Mouse (Mus musculus) adrenal gland, adult 8-10 months (tissue): Measurements from ENCODE around the gene Dennd1c. TPM values are rescaled to one million over a fixed set of nuclear protein-coding genes. Genes with fewer than 3 reads are reported as not detected.

ENCODE experiments used
- DNase-seq: peaks from one replicate; pipeline ENCODE4 v3.0.0; 2022
- total RNA-seq, 4 experiments: library from RNA; stranded (reverse); gene quantifications; 2 replicates each; pipeline ENCODE4 v1.2.4; 2022

Dennd1c gene
- total RNA-seq, 4 experiments from 2014 or later = 1.5 to 4.3 (median 2.5) TPM

DNA sequence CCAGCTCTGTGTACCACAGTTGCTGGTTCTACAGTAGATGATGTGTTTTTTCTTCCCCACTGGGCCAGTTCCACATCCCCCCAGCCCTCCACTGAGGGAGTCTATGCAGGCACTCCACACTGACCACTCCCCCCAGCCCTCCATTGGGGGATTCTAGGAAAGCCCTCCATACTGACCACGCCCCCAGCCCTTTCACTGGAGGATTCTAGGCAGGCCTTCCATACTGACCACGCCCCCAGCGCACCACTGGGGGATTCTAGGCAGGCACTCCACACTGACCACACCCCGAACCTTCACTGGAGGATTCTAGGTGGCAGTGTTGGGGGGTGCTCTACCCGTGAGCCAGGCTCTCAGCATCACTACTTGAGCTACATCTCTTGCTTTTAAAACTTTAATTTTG is 30.9 kb downstream of the Dennd1c start:
- DNase-seq = no peak

- no peak for DNase-seq
Measured at GRCm38 (mm10) chr17:57041554-57041953, 36.8 kb downstream of the Dennd1c start, which contains the start of gene Slc25a41. Gene Slc25a41 (minus strand): TSS chr17:57041654.

GRCm38 (mm10) chr17:57038978-57039377 is 39.3 kb downstream of the Dennd1c start:
- no peak for DNase-seq

DNA sequence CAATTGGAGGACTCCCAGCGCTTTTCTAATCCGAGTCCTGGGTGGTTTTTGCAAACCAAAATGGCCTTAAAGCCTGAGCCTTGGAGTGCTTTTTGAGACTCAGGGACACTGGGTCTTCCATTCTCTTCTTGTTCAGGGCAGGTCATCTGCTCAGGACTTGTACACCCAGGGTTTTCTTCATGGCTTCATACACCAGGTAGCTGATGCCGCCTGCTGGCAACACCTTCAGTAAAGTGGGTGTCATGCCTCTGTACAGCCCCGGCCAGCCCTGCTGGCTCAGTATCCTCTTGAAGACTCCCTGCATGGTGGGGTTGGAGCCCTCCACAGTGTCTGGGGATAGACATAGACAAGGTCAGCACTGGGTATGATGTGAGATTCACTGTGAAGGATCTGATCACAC is 45.5 kb downstream of the Dennd1c start:
- no peak for DNase-seq

DNA sequence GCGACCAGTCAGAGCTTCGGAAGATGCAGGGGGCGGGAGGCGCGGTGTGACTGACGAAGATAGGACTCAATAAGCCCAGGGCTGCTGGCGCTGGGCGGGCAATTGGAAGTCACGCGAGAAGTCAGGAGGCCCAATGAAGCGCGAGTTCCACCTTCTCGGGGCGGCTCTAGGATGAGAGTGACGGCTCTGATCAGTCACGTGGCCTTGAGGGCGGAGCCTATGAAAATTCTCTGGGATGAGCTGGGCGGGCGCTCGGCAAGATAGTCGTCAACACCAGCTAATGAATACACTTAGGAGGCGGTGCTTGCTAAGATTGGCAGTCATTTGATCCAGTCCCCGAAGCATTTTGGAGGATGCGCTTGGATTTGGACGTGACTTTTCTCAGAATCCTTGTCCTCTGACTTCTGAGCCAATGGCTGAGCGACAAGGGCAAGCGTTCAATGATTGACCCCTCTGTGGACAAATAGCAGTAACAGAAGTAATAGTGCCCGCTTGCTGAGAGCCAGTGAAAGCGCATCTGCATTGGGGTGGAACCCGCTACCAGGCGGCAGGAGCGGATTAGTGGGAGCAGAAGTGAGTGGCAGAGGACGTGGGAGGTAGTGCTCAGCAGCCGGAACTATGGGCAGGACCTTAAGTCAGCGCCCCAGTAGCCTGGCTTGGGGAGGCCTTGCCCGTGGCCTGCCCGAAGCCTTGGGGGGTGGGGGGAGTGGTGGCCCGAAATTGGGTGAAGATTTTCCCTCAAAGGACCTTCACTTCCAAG is 46.5 kb downstream of the Dennd1c start:
- peak; percentile 100 for DNase-seq

- no peak for DNase-seq
Measured at GRCm38 (mm10) chr17:57030931-57031660, 47.2 kb downstream of the Dennd1c start, which contains the start of gene Khsrp. Gene Khsrp (minus strand): TSS chr17:57031522.

- DNase-seq = no peak
Measured at GRCm38 (mm10) chr17:57029691-57030090, 48.6 kb downstream of the Dennd1c start.

DNA sequence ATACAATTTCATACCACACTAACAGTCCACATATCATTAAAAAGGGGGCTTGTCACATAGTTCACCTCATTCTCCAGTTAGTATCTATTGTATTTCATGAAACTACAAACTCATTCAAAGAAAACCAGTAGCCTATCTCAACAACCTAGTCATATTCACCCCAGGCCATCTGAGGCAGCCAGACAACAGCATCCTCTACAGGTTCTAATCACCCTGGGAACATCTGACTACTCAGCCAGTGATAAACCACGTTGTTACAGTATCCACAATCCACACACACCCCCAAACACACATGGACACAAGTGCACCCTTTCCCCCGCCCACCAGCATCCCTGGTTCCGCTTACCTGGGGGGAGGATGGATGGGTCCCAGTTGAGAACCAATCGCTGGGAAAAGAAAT is 50.8 kb downstream of the Dennd1c start:
- DNase-seq = no peak

DNA sequence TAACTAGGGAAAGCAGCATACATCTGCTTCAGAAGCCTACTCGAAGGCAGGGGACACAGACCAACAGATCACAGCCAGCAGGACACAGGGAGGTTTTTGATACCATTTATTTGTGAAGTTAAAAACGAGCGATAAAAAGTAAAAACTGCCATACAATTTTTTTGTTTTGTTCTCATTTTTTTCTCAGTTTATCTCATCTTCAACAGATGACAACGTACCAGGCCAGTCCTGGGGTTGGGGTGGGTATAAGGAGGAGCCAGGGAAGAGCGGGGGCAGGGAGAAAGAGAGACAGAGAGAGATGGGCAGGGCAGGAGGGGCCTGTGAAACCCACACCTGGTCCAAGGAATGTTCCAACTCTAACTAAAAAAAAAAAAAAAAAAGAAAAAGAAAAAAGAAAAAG is 57.4 kb downstream of the Dennd1c start:
- no peak for DNase-seq

GRCm38 (mm10) chr17:57019693-57020092 is 58.6 kb downstream of the Dennd1c start:
- no peak for DNase-seq

Other genes with a start within 250 kb of the Dennd1c start
- gene Rfx2, start 247.5 kb downstream of the Dennd1c start, total RNA-seq = 1 to 10 TPM; 5.5 to 9.5 (median 6.8) TPM
- gene Acsbg2, start 204.1 kb downstream of the Dennd1c start, total RNA-seq = under 1 TPM in 3 of 4 experiments, not detected in 1; 0.22 to 0.40 (median 0.23) TPM
- 1 to 10 TPM in 3 of 4 experiments, under 1 TPM in 1; 0.34 to 1.7 (median 1.3) TPM for gene 1700061G19Rik, start 203.0 kb downstream of the Dennd1c start, total RNA-seq
- 10 to 100 TPM; 29.0 to 38.7 (median 36.0) TPM for gene Mllt1, start 143.1 kb downstream of the Dennd1c start, total RNA-seq
- under 1 TPM in 2 of 4 experiments, not detected in 2; 0.20 to 0.24 TPM for gene Acer1, start 96.4 kb downstream of the Dennd1c start, total RNA-seq
- gene Clpp, start 88.2 kb downstream of the Dennd1c start, total RNA-seq = 100 to 1,000 TPM; 112 to 127 (median 116) TPM
- gene Alkbh7, start 81.2 kb downstream of the Dennd1c start, total RNA-seq = 10 to 100 TPM; 69.8 to 87.3 (median 77.2) TPM
- 1 to 10 TPM in 2 of 4 experiments, not detected in 2; 2.1 to 2.8 TPM for gene Pspn, start 78.5 kb downstream of the Dennd1c start, total RNA-seq
- gene Gtf2f1, start 67.2 kb downstream of the Dennd1c start, total RNA-seq = 10 to 100 TPM; 45.6 to 68.2 (median 54.2) TPM
- under 1 TPM; 0.29 to 0.80 (median 0.45) TPM for gene Gm17949, start 67.0 kb downstream of the Dennd1c start, total RNA-seq
- 100 to 1,000 TPM in 2 of 4 experiments, 10 to 100 TPM in 2; 92.3 to 122 (median 102) TPM for gene Khsrp, start 47.0 kb downstream of the Dennd1c start, total RNA-seq
- gene Slc25a41, start 36.9 kb downstream of the Dennd1c start, total RNA-seq = under 1 TPM in 1 of 4 experiments, not detected in 3; 0.38 TPM
- 1 to 10 TPM in 3 of 4 experiments, under 1 TPM in 1; 0.70 to 4.4 (median 2.2) TPM for gene Crb3, start 19.4 kb downstream of the Dennd1c start, total RNA-seq
- 100 to 1,000 TPM in 2 of 4 experiments, 10 to 100 TPM in 2; 66.5 to 128 (median 97.6) TPM for gene Slc25a23, start 18.7 kb downstream of the Dennd1c start, total RNA-seq
- 1 to 10 TPM; 4.4 to 6.8 (median 6.6) TPM for gene Tubb4a, start 9.3 kb upstream of the Dennd1c start, total RNA-seq
- gene Tnfsf9, start 26.8 kb upstream of the Dennd1c start, total RNA-seq = under 1 TPM in 3 of 4 experiments, not detected in 1; 0.21 to 0.30 (median 0.26) TPM
- not detected for gene Cd70, start 71.3 kb upstream of the Dennd1c start, total RNA-seq
- under 1 TPM in 2 of 4 experiments, not detected in 2; 0.16 to 0.17 TPM for gene Tnfsf14, start 115.7 kb upstream of the Dennd1c start, total RNA-seq
- gene C3, start 149.6 kb upstream of the Dennd1c start, total RNA-seq = 1,000 to 10,000 TPM in 1 of 4 experiments, 100 to 1,000 TPM in 1, 10 to 100 TPM in 2; 36.4 to 1,135 (median 245) TPM
- gene Gpr108, start 169.9 kb upstream of the Dennd1c start, total RNA-seq = 100 to 1,000 TPM in 3 of 4 experiments, 10 to 100 TPM in 1; 98.6 to 107 (median 102) TPM
- gene Trip10, start 170.9 kb upstream of the Dennd1c start, total RNA-seq = 10 to 100 TPM; 57.1 to 89.6 (median 72.8) TPM
- gene Vav1, start 200.6 kb upstream of the Dennd1c start, total RNA-seq = 1 to 10 TPM; 3.0 to 6.2 (median 4.1) TPM